Mouse (Mus musculus): Measurements from ENCODE around the gene Khnyn.

DNA sequence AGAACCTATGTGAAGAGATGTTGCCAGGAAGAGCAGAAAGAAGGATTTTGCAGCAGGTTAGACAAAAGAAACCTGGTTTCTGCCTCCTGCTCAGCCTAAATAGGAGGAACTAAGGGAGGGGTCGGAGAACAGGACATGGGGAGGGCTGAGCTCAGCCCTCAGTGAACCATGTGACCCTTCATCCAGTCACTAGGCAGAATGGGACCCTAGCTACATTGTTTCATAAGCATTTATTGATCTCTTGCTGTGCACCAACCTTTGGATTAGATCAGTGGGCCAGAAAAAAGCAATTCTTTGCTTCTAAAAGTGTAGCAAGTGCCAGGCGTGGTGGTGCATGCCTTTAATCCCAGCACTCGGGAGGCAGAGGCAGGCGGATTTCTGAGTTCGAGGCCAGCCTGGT lies 46.4 kb upstream of the Khnyn start:
- TF ChIP-seq POLR2A (IDR thresholded peaks at IDR 0.05; ENCODE audit: borderline replicate concordance, extremely low read depth, low read depth, low read length) (no peak), CTCF (IDR thresholded peaks at IDR 0.05; ENCODE audit: insufficient read depth, low read length) (no peak)

Data from lung, adult 2 months (tissue).